Mouse (Mus musculus) liver, embryonic 11.5 days (tissue): Measurements from ENCODE around the gene Fscn3. TPM values are rescaled to one million over a fixed set of nuclear protein-coding genes. Genes with fewer than 3 reads are reported as not detected.

Source experiments
- ATAC-seq: fragments of 200-750 bp; cut with Nextera tagmentation; replicated peaks from 2 replicates; pipeline ENCODE4 v1.8.0; 2017; ENCODE audit warnings: moderate number of reproducible peaks, mild to moderate bottlenecking, moderate TSS enrichment, moderate library complexity; ENCODE audit not compliant: low FRiP score
- DNase-seq: peaks from one replicate; pipeline ENCODE4 v3.0.0-alpha.2; 2017; ENCODE audit warnings: low spot score
- H3K27ac ChIP-seq: fragments of 300-500 bp; sonication (generic); 2 replicates; pipeline ENCODE4 v1.5.1; 2014; ENCODE audit warnings: mild to moderate bottlenecking, low read depth, low read length, control low read depth
- H3K27me3 ChIP-seq: fragments of 300-500 bp; sonication (generic); replicated peaks from 2 replicates; pipeline ENCODE4 v1.6.1; 2014; ENCODE audit warnings: low read length, mixed read lengths; ENCODE audit not compliant: control insufficient read depth, insufficient read depth
- H3K36me3 ChIP-seq: fragments of 300-500 bp; sonication (generic); 2 replicates; pipeline ENCODE4 v1.6.1; 2014; ENCODE audit warnings: mild to moderate bottlenecking, low read length, moderate library complexity, mixed read lengths; ENCODE audit not compliant: control insufficient read depth, insufficient read depth
- H3K4me1 ChIP-seq: fragments of 300-500 bp; sonication (generic); replicated peaks from 2 replicates; pipeline ENCODE4 v1.6.1; 2014; ENCODE audit warnings: low read length, mixed read lengths; ENCODE audit not compliant: control insufficient read depth, insufficient read depth
- H3K4me2 ChIP-seq: fragments of 300-500 bp; sonication (generic); 2 replicates; pipeline ENCODE4 v1.6.1; 2014; ENCODE audit warnings: mild to moderate bottlenecking, control low read depth, moderate library complexity
- H3K4me3 ChIP-seq: fragments of 300-500 bp; sonication (generic); 2 replicates; pipeline ENCODE4 v1.5.1; 2014; ENCODE audit warnings: low read depth, low read length, control low read depth
- H3K9ac ChIP-seq: fragments of 300-500 bp; sonication (generic); 2 replicates; pipeline ENCODE4 v1.6.1; 2014; ENCODE audit warnings: low read depth, low read length, control low read depth
- H3K9me3 ChIP-seq: fragments of 300-500 bp; sonication (generic); 2 replicates; pipeline ENCODE4 v1.6.1; 2016; ENCODE audit warnings: low read length, inconsistent platforms, mixed read lengths; ENCODE audit not compliant: control insufficient read depth
- WGBS: fragments of 180-500 bp; shearing (Covaris S2); extraction: QIAGEN DNeasy Blood & Tissue Kit; methylation state at CpG from one replicate; pipeline ENCODE4 v1.1.7; 2014; 5-methylcytosine and 5-hydroxymethylcytosine counted together
- polyA plus RNA-seq: library from polyadenylated mRNA; unstranded; fragments of >200 nt; fragmentation: Nextera tagmentation; extraction: Ambion mirVana; gene quantifications from 2 replicates; pipeline ENCODE4 v1.2.1, GENCODE M21; 2014

The Fscn3 gene
- polyA plus RNA-seq, 1 experiment from 2014 or later = 0.33 TPM

- H3K36me3 ChIP-seq = no peaks in the 10 kb centered on the region
- 80% methylated on average over 4 of the region's 4 CpGs for WGBS
- H3K27ac ChIP-seq = no peak overlapping the region
- no peak overlapping the region for H3K9ac ChIP-seq
- no peak overlapping the region for H3K4me3 ChIP-seq
- no peak overlapping the region for H3K4me2 ChIP-seq
- H3K27me3 ChIP-seq = peaks cover 39% of the 10 kb centered on the region
- H3K9me3 ChIP-seq = peaks cover 6% of the 10 kb centered on the region; the same call in 1 of the 2 replicates
- H3K4me1 ChIP-seq = no peaks in the 10 kb centered on the region
- DNase-seq (no peak), ATAC-seq (no peak)
Measured at GRCm38 (mm10) chr6:28399791-28400190, 27.8 kb upstream of the Fscn3 start.

GRCm38 (mm10) chr6:28410053-28410452 is 17.5 kb upstream of the Fscn3 start:
- peaks cover under 1% of the 10 kb centered on the region; the same call in 1 of the 2 replicates for H3K36me3 ChIP-seq
- H3K9ac ChIP-seq = no peak overlapping the region
- no peaks in the 10 kb centered on the region for H3K4me1 ChIP-seq
- H3K9me3 ChIP-seq = no peaks in the 10 kb centered on the region
- DNase-seq (no peak), ATAC-seq (0 out of 2 replicates have a peak, but pooled peaks have one; percentile 31)
- no peak overlapping the region for H3K4me2 ChIP-seq
- no peaks in the 10 kb centered on the region for H3K27me3 ChIP-seq
- WGBS = 55% methylated on average over 9 of the region's 9 CpGs
- no peak overlapping the region for H3K27ac ChIP-seq
- H3K4me3 ChIP-seq = no peak overlapping the region

GRCm38 (mm10) chr6:28411236-28411635 is 16.4 kb upstream of the Fscn3 start:
- H3K9me3 ChIP-seq = no peaks in the 10 kb centered on the region
- H3K36me3 ChIP-seq = peaks cover 7% of the 10 kb centered on the region; the same call in 1 of the 2 replicates
- H3K9ac ChIP-seq = no peak overlapping the region
- H3K4me2 ChIP-seq = no peak overlapping the region
- no peak overlapping the region for H3K4me3 ChIP-seq
- H3K27me3 ChIP-seq = no peaks in the 10 kb centered on the region
- DNase-seq = no peak
- no peak for ATAC-seq
- 63% methylated on average over 2 of the region's 2 CpGs for WGBS
- H3K4me1 ChIP-seq = no peaks in the 10 kb centered on the region
- no peak overlapping the region for H3K27ac ChIP-seq

GRCm38 (mm10) chr6:28416981-28417380 is 10.6 kb upstream of the Fscn3 start:
- 83% methylated on average over 4 of the region's 4 CpGs for WGBS
- no peak overlapping the region for H3K27ac ChIP-seq

GRCm38 (mm10) chr6:28418449-28418848 is 9.1 kb upstream of the Fscn3 start:
- DNase-seq = no peak
- no peak overlapping the region for H3K4me2 ChIP-seq
- H3K4me3 ChIP-seq = no peak overlapping the region
- H3K27me3 ChIP-seq = no peaks in the 10 kb centered on the region
- ATAC-seq = no peak
- no peak overlapping the region for H3K9ac ChIP-seq
- no peak overlapping the region for H3K27ac ChIP-seq
- no peaks in the 10 kb centered on the region for H3K9me3 ChIP-seq
- H3K4me1 ChIP-seq = peaks cover 17% of the 10 kb centered on the region
- 93% methylated on average over 14 of the region's 14 CpGs for WGBS
- H3K36me3 ChIP-seq = peaks cover 13% of the 10 kb centered on the region

More at GRCm38 (mm10) chr6:28416981-28417380, 10.6 kb upstream of the Fscn3 start:
- Histone ChIP-seq H3K9me3 (no peaks in the 10 kb centered on the region), H3K4me1 (peaks cover 15% of the 10 kb centered on the region), H3K4me2 (no peak overlapping the region), H3K9ac (no peak overlapping the region), H3K4me3 (no peak overlapping the region), H3K36me3 (peaks cover 13% of the 10 kb centered on the region), H3K27me3 (no peaks in the 10 kb centered on the region)
- ATAC-seq = no peak
- no peak for DNase-seq

- Histone ChIP-seq H3K27ac (no peak overlapping the region), H3K4me1 (peaks cover 21% of the 10 kb centered on the region), H3K4me2 (peak overlapping the region; percentile 97), H3K36me3 (peaks cover 15% of the 10 kb centered on the region), H3K27me3 (no peaks in the 10 kb centered on the region), H3K9ac (no peak overlapping the region), H3K4me3 (no peak overlapping the region), H3K9me3 (no peaks in the 10 kb centered on the region)
- DNase-seq (no peak), ATAC-seq (no peak)
- 85% methylated on average over 2 of the region's 2 CpGs for WGBS
Measured at GRCm38 (mm10) chr6:28419673-28420072, 7.9 kb upstream of the Fscn3 start.

- WGBS = 74% methylated on average over 17 of the region's 17 CpGs
- H3K36me3 ChIP-seq = peaks cover 14% of the 10 kb centered on the region
- H3K9ac ChIP-seq = peak overlapping the region; percentile 85; the same call in 1 of the 2 replicates
- DNase-seq (no peak), ATAC-seq (no peak)
- no peak overlapping the region for H3K27ac ChIP-seq
- no peaks in the 10 kb centered on the region for H3K9me3 ChIP-seq
- H3K27me3 ChIP-seq = no peaks in the 10 kb centered on the region
- H3K4me1 ChIP-seq = peaks cover 26% of the 10 kb centered on the region
- peak overlapping the region; percentile 97 for H3K4me2 ChIP-seq
- peak overlapping the region; percentile 83 for H3K4me3 ChIP-seq
Measured at GRCm38 (mm10) chr6:28420361-28420760, 7.2 kb upstream of the Fscn3 start.

- H3K9me3 ChIP-seq = no peaks in the 10 kb centered on the region
- H3K4me3 ChIP-seq = peak overlapping the region; percentile 83
- H3K36me3 ChIP-seq = peaks cover 14% of the 10 kb centered on the region
- DNase-seq = no peak
- peak overlapping the region; percentile 75 for H3K27ac ChIP-seq
- no peaks in the 10 kb centered on the region for H3K27me3 ChIP-seq
- WGBS = 17% methylated on average over 13 of the region's 13 CpGs
- H3K9ac ChIP-seq = peak overlapping the region; percentile 85
- H3K4me1 ChIP-seq = peaks cover 26% of the 10 kb centered on the region
- H3K4me2 ChIP-seq = peak overlapping the region; percentile 97
- ATAC-seq = no peak
Measured at GRCm38 (mm10) chr6:28420865-28421264, 6.7 kb upstream of the Fscn3 start.

GRCm38 (mm10) chr6:28421469-28422000 is 6.1 kb upstream of the Fscn3 start:
- H3K4me3 ChIP-seq = peak overlapping the region; percentile 83
- under 1% methylated on average over 27 of the region's 27 CpGs for WGBS

More at GRCm38 (mm10) chr6:28421469-28422000, 6.1 kb upstream of the Fscn3 start:
- DNase-seq (peak; percentile 97), ATAC-seq (peak; percentile 84)
- Histone ChIP-seq H3K36me3 (peaks cover 18% of the 10 kb centered on the region), H3K27ac (peak overlapping the region; percentile 75), H3K4me1 (peaks cover 26% of the 10 kb centered on the region), H3K27me3 (no peaks in the 10 kb centered on the region), H3K9ac (peak overlapping the region; percentile 85), H3K9me3 (no peaks in the 10 kb centered on the region), H3K4me2 (peak overlapping the region; percentile 97)
